Mouse (Mus musculus): Measurements from ENCODE around the gene Zfp384.
A peak's percentile ranks its signal among the peaks of the same experiment; 100 is the strongest.

Zfp384 gene

DNA sequence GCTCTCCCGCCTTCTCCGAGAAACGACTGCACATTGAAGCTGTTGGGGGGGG is at the start of gene Zfp384:
Gene Zfp384, plus strand, starts transcription at position 17 of the 52 bp plus-strand sequence.
- no peak for DNase-seq

DNA sequence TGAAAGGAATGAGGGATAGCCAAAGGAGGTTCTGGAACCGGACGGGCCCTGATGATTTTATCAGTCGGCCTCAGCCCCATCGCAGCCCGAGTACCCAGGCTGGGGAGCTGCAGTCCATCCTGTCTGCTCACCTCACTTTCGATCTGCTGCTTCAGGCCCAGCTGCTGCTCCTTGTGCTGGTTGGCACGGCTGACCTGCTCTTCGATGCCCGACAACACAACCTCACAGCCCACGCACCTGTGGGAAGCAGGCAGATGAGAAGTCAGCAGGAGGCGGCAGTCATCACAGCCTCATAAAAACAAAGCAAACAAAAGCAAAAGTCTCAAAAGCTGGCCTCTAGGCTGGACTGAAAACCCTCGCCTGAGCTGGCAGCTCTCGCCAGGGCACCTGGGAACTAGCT is 49.0 kb upstream of the Zfp384 start:
- no peak for DNase-seq

DNA sequence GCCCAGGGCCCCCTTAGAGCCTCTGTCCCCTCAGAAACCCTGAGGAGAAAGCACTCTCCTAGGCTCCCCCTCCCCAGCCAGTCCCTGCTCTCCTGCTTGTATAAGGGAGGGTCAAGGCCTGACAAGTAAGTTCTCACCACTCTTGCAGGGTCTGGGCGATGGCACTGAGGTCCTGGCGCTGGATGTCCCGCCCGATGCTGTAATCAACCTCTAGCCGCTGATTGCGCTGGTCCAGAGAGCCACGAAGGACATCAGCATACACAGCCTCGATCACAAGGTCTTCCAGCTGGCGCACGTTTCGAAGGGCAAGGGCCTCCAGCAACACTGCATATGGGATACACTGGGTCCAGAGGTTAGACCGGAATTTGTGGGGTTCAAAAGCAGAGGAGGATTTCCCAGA is 47.9 kb upstream of the Zfp384 start:
- no peak for DNase-seq

DNA sequence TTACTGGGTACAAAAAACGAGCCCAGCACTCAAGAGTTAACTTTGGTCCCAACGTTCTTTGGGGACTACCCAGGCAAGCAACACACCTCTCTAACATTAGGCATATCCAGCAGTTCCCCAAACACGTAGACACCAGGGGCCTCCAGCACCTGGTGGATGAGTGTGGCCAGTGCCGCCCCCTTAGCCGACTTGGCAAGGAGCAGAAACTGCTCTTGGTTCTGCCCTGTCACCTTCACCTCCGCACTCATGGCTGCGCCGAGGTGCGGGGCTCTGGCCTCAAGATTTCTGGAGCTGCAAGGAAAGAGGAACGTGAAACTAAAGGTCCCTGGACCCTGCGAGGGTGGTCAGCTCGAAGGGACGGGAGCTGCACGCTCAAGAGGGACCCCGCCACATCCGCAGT is 44.3 kb upstream of the Zfp384 start:
- DNase-seq = no peak

DNA sequence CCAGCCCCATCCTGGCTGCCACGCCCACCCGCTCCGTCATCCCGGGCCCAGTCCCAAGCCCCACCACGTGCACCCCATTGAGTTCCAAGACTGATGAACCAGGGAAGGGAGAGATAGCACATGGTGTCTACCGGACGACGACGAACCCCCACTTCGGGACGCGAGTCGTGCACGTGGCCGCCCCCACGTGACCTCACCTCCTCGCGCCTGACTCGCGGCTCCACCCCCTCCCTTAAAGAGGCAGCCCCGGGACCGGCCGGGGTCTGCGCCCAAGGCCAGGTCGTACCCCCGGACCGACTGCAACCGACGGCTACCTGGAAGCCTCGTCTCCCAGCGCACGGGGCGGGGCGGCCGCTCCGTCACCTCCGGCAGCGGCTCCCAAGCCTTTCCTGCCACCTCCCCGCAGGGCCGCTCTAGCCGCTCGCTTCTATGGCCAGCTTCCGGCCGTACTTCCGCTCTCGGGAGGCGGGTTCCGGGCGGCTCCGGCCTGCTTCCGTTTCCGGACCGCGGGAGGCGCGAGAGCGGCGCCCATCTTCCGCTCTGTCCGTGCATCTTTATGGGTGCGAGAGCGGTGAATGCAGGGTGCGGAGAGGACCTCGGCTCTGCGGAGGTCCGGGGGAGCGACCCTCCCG is 43.7 kb upstream of the Zfp384 start, which contains the start of gene Cops7a:
Gene Cops7a, minus strand, starts transcription at position 451 of the 632 bp plus-strand sequence.
- DNase-seq = peak; percentile 94

DNA sequence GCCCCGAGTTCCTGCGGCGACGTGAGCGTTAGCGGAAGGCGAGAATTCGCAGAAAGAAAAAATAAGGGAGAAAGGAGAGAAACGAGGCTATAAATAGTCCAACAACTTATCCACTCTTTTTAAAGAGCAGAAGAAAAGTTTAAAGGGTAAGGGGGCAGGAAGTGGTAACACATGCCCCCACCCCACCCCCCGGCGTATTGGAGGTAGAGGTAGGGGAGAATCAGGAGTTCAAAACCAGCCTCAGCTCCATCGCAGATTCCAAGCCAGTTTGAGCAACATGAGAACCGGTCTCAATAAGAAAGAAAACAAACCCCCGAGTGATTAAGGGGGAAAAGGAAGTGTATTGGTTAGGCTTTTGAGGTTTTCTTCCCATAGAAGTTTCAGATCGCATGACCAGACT is 43.2 kb upstream of the Zfp384 start:
- no peak for DNase-seq

DNA sequence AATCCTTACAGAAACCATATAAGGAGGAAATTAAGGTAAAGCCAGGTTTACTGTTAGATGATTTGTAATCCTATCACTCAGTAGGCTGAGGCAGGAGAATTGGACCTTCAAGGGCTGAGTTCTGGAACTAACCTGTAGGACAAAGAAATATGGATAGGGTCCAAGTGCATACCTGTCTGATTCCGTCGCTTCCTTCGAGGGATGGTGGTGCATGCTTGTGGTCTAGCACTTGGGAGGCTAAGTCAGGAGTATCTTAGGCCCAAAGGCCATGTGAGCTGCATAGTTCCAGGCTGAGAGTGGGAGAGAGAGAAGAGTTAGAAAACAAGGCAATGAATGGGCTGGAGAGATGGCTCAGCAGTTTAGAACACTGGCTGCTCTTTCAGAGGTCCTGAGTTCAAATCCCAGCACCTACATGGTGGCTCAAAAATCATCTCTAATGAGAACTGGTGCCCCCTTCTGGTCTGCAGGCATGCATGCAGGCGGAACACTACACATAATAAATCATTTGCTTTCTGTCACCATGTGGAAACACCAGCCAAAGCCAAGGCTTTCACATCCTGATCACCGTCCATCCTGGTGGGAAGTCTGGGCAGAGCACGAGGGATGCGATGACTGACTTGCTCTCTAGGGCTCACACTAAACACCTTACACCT is 42.4 kb upstream of the Zfp384 start:
- no peak for DNase-seq

DNA sequence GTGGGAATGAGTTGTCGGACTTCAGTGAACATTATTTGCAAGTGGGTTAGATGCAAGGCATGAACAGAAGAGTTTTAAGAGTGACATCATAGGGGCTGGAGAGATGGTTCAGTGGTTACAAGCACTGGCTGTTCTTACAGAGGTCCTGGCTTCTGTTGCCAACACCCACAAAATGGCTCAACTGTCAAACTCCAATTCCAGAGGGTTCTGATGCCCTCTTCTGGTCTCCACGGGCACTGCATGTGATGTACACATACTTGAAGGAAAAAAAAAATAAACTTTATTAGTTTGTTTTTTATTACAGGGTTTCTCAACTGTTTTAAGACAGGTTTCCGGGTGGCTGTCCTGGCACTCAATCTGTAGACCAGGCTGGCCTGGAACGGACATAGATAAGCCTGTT is 41.2 kb upstream of the Zfp384 start:
- no peak for DNase-seq

DNA sequence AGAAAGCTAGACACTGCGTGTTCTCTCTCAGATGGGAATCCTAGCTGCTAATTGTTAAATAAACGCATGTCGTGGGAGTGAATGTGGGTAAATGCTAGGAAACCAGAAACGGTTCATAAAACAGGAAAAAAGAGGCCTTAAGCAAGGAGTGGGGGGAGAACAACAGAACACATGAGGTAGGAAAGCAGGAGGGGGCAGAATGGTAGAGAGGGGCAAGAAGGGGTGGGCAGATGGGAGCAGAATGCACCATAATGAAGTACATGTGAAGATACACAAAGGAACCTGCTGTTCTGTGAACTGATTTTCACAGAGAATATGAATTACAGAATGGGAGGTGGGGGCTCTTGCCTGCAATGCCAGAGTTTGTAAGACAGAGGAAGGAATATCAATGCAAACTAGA is 16.7 kb upstream of the Zfp384 start:
- DNase-seq = no peak

DNA sequence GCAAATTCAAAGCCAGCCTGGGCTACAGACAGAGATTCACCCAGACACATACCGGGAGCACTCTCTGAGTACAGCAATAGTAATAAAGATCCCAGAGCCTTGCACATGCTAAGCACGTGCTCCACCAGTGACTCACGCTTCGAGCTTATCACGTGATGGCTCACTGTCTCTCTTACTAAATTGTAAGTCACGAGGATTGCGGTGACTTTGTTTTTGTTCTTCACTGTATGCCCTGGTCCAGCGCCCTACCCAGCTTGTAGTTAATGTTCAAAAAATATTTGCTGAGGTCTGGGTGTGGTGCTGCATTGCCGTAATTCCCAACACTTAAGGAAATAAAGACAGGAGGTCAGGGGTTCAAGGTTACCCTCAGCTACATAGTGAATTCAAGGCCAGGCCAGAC is 15.6 kb upstream of the Zfp384 start:
- no peak for DNase-seq

DNA sequence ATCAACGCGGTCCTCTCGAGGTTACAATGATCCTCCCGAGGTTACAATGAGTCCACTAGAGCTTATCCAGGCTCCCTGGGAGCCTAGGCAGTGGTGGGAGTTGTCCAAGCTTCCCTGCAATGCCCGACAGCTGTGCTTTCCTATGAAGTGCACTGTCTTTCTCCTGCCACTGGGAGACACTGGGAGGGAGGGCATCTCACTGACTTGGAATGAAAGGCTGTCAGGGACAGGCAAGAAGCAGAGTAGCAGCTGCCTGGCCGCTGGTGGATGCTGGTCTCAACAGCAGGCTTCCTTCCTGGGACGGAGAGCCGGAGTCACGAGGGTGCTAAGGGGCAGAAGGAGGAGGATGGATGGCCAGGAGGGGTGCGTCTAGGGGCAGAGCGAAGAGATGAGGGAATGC is 15.1 kb upstream of the Zfp384 start:
- DNase-seq = no peak

DNA sequence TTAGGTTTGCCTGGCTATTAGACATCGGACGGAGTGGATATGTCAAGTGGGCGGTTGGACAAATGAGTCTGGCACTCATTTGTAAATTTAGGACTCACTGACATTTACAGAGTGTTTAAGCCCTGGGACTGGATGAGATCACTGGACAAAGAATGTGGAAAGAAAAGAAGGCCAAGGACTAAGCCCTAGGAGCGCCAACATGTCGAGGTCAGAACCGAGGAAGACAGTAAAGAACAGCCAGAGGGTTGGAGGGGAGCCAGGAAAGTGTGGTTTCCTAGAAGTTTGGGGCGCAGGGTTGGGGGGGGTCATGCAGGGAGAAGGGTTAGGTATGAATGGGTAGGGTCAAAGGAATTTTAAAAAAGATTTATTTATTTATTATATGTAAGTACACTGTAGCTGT is 13.7 kb upstream of the Zfp384 start:
- no peak for DNase-seq

DNA sequence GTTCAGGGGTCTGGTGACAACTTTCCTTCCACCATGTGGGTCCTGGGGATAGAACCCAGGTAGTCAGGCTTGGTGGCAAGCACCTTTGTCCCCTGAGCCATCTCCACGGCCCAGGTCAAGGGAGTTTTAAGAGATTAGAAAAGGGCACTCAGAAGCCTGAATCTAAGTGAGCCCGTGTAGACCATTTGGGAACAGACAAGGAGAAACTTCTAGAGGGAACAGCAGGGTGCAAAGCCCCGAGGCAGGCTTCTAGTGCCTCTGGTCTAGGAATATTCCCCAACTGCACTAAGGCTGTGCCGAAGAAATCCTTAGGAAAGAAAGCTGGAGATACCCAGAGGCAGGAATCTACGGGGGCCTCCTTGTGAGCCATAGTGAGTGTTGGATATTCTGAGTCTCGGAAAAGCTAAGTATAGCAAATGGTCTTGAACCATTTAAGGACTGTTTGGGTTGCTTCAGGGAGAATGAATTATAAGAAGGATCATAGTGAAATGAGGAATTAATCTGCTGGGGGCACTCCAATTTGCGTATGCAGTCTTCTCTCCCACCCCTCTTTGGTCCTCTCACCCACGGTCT is 13.0 kb upstream of the Zfp384 start:
- no peak for DNase-seq

DNA sequence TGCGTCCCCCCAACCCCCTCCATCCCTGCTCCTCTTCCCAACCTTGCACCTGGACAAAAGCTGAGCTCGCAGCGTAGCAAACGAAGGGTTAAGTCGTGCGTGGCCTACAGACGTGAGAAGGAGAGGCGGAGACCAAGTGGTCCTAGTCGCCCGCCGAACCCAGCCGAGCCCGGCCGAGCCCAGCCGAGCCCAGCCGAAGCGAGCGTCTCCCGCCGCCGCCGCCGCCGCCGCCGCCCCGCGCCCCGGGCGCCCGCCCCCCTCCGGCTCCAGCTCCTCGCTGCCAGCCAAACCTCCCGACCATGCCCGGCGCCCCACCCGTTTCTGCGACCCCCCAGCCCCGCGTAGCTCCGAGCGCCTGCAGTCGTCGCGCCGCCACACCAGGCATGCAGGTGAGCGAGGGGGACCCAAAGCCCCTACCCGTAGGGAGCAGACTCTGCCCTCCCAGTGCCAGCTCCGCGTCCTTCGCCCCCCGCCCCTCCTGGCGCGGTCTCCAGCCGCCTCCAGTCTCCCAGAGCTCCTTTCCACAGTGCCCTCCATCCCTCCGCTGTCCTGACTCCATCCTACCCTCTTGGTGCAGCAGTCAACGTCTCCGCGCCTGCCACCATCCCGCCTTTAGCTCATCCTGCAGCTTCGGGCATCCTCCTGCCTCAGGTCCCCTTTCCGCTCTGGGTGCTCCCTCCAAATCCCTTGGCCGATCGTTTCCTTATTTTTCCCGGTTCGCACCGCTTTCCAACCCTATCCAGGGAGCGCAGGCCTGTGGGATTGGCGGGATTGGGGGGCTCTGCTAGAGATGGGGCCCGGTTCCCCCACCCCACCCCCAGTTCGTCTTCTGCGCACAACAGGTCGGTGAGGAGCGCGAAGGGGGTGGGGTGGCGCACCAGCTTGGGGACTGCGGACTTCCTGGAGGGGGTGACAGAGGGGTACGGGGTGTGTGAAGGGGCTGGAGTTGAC is 12.1 kb upstream of the Zfp384 start, which contains the start of gene Pianp:
Gene Pianp, plus strand, starts transcription at position 144 of the 951 bp plus-strand sequence.
- peak; percentile 78 for DNase-seq

DNA sequence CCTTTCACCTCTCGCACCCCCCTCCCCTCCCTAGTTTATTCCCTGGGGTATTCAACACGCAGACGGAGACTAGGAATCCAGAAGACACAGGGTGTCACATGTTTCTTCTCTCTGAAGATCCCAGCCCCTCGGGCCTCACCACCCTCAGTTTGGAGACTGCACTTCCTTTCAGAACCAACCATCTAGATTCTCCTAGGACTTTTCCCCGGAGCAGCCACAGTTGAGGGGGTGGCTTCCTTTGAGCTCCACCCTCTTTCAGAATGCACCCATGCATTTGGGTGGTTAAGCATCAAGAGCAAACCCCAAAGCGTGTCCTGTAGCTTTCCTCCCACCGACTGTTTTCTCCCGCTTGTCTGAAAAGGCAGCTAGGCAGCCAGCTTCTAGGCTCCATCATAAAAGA is 10.9 kb upstream of the Zfp384 start:
- DNase-seq = peak; percentile 63

DNA sequence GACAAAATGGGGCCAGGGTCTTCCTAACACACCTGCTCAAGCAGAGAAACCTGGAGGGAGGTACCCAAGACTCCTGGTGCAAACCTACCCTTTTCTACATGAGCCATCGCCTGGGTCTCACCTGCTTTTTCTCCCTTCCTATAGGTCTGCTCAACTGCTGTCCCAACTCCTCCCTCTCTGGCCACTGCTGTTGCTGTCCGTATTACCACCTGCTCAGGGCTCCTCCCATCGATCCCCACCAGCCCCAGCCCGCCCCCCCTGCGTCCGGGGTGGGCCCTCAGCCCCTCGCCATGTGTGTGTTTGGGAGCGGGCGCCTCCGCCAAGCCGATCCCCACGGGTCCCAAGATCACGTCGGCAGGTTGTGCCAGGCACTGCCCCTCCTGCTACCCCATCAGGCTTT is 9.9 kb upstream of the Zfp384 start:
- no peak for DNase-seq

DNA sequence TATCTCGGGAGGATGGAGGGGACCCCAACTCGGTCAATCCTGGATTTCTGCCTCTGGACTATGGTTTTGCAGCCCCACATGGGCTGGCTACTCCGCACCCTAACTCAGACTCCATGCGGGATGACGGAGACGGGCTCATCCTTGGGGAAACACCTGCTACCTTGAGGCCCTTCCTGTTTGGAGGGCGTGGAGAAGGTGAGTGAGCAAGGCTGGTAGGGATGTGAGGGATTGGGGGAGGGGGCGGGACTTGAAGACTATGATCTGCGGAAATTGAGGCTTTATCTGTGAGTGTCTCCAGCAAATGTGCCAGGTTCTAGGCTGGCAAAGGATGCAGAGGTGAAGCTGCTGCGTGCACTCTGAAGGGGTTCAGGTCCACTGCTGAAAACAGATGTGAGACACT is 9.4 kb upstream of the Zfp384 start:
- DNase-seq = no peak

DNA sequence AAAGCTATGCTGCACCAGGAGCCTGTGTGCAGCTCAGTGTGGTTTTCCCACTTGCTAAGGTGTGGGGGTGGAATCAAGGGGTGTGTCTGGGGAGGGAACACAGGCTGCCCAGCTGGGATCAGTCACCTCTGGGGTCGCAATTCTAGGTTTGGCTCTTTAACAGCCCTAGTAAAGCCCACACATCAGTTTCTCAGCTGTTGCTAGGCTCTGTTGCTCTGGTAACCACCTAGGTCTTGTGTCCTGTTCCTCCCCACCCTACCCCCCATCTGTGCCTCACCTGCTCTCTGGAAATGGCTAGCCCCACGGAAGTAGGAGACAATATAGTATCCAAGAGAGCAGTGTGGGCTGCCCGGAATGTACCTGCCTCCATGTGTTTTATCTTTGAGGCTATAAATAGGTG is 5.2 kb upstream of the Zfp384 start:
- DNase-seq = peak; percentile 58

DNA sequence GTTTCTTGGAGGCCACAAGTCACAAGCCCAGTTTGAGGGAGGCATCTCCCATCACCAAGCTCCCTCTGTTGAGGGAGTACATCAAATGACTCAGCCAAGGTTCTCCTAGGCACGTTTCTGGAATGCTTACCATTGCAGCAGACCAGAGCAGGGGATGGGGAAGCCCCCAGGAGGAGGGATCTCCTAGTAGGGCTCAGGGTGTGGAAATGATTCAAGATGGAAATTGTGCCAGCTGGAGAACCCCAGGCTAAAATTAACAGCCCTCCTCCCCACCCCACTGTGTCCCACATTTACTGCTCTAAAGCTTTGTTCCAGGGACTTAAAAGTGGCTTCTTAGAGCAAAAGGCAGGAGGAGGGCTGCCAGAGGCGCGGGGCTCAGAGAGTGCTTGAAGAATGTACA is 3.9 kb upstream of the Zfp384 start:
- no peak for DNase-seq

DNA sequence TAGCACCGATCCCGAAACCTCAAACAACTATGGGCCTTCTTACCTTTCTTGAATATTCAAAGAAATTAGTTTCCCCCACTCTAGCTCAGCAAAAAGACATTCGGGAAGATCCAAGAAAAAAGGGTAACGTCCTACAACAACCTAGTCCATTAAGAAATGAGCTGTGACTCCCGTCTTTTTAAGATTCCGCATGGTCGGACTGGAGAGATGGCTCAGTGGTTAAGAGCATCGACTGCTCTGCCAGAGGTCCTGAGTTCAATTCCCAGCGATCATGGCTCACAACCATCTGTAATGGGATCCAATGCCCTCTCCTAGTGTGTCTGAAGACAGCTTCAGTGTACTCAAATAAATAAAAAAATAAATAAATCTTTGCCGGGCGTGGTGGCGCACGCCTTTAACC is 885 bp upstream of the Zfp384 start:
- no peak for DNase-seq

DNA sequence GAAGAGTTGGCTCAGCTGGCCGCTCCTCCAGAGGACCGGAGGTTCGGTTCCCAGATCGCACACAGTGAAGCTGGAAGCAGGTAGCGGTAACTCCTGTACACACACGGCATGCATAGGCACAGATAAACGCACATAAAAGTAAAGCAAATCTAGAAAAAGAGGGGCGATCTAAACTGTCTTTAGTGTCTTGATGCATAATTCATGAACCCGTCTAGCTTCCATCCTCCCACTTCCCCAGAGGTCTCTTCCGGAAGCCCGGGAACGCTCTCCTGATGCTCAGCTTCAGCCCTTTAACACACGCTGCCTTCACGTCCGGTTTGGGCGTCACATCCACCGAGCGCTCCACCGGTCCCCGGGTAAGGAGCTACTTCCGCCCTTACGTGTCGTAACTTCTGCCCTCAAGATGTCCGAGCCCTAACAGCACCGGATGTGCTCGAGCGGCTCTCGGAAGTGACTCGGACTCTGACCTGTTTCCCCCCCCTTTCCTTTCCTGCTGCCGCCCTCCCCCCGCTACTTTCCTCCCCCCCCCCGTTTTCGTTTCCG is 288 bp upstream of the Zfp384 start:
- DNase-seq = peak; percentile 100

DNA sequence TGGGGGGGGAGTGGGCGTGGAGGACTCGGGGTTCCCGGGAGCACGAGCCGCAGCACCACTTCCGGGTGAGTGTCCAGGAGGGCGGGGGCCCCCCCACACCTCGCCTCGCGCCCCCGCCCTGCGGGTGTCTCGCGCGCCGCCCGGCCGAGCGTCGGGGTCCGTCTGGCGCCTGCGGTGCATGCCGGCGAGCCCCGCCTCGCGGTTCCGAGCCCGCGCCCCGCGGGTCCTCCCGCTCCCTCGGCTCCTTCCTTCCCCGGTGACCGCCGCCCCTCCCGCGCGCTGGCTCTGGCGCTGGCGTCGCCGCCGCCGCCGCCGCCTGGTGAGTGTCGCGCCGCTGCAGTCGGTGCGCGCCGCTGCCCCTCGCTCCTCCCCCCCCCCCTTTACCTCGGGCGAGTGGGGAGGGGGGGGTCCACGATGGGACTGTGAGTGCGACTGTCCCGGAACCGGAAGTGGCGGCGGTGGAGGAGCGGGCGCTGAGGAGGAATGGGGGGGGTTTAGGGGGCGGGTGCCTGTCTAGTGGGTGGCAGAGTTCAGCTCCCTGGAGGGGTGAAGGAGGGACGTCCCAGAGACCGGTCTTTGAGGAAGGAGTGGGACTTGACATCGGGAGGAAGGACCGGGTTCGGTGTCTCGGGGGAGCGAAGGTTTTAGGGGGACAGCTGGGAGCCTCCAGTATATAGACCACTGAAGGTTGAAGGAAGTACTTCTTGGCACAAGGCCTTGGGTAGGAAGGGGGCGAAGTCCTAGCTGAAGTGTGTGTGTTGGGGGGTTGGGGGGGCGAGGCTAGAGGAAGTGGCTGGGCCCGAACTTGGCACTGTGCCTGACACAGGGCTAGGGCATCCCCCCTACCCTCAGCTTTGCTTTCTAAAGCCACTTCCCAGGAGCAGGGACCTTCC is 482 bp downstream of the Zfp384 start:
- DNase-seq = peak; percentile 80

DNA sequence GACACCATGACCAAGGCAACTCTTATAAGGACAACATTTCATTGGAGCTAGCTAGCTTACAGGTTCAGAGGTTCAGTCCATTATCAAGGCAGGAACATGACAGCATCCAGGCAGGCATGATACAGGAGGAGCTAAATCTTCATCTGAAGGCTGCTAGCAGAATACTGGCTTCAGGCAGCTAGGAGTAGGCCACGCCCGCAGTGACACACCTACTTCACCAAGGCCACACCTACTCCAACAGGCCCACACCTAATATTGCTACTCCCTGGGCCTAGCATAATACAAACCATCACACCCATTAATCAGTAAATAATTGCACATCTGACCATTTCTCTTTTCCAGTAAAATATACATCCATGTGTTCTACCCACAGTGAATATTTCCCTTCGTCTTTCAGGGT is 8.7 kb downstream of the Zfp384 start:
- no peak for DNase-seq
